Mouse (Mus musculus): ENCODE results near the gene Eda.

DNA sequence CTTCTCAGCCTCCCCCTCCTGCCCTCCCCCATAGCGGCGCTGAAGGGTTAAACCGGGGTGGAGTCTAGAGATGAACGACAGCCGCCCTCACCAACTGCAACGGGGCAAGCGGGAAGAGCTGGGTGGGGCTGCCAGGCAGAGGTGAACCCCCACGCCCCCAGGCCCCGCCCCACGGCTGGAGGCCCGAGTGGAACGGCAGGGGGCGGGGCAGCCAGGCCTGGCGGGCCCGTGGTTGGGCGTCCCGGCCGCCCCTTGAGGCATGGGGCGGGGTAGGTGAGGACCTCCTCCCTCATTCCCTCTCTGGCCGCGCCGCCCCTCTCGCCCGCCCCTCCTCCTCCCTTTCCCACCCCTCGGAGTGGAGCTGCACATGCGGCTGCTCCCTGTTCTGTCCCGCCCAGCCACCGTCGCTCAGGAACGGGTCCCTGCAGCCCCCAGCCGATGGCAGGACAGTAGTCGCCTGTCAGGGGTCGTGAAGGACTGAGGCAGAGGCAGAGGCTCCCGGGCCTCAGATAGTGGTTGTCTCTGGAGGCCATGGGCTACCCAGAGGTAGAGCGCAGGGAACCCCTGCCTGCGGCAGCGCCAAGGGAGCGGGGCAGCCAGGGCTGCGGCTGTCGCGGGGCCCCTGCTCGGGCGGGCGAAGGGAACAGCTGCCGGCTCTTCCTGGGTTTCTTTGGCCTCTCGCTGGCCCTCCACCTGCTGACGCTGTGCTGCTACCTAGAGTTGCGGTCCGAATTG, at the start of gene Eda:
- TF ChIP-seq POLR2A (IDR thresholded peaks at IDR 0.05; ENCODE audit: borderline replicate concordance, control insufficient read depth, low read depth, low read length), result no peak
- TF ChIP-seq CTCF (IDR thresholded peaks at IDR 0.05; ENCODE audit: control insufficient read depth, insufficient read depth, low read length), result no peak

All from bone marrow, adult 2 months (tissue).